Mouse (Mus musculus) liver, embryonic 14.5 days (tissue): ENCODE measurements around the gene Bcl9l. TPM values are rescaled to one million over a fixed set of nuclear protein-coding genes. Genes with fewer than 3 reads are reported as not detected.

ENCODE experiments used
- ATAC-seq: fragments of 200-750 bp; cut with Nextera tagmentation; 2 replicates; pipeline ENCODE4 v1.8.0; 2017; ENCODE audit warnings: moderate number of reproducible peaks, mild to moderate bottlenecking, moderate library complexity; ENCODE audit not compliant: insufficient read depth
- DNase-seq, 3 experiments: peaks; one replicate each; pipeline ENCODE4 v3.0.0-alpha.2; 2012 to 2013; ENCODE audit warnings: low read depth in 3 of 3, low spot score in 3 of 3
- H3K27ac ChIP-seq: fragments of 300-500 bp; sonication (generic); 2 replicates; pipeline ENCODE4 v1.5.1; 2014; ENCODE audit warnings: moderate library complexity, mild to moderate bottlenecking, control low read depth, inconsistent platforms
- H3K27me3 ChIP-seq: fragments of 300-500 bp; sonication (generic); 2 replicates; pipeline ENCODE4 v1.6.1; 2014; ENCODE audit warnings: mild to moderate bottlenecking, low read length, moderate library complexity; ENCODE audit not compliant: control insufficient read depth, insufficient read depth
- H3K36me3 ChIP-seq: fragments of 300-500 bp; sonication (generic); replicated peaks from 2 replicates; pipeline ENCODE4 v1.6.1; 2014; ENCODE audit warnings: low read depth; ENCODE audit not compliant: control insufficient read depth, insufficient read depth
- H3K4me1 ChIP-seq, 2 experiments: fragments of 200-500 bp in 1 of 2; fragments of 300-500 bp in 1 of 2; sonication (generic) in 1 of 2; replicated peaks; 2 replicates each; pipeline ENCODE4 v1.6.1; 2012 to 2014; ENCODE audit warnings: antibody characterized with exemption in 1 of 2, inconsistent platforms in 1 of 2, low read length in 1 of 2; ENCODE audit not compliant: control insufficient read depth in 2 of 2, insufficient read depth in 2 of 2
- H3K4me2 ChIP-seq: fragments of 300-500 bp; sonication (generic); 2 replicates; pipeline ENCODE4 v1.6.1; 2014; ENCODE audit warnings: low read depth, mild to moderate bottlenecking, control low read depth, moderate library complexity
- H3K4me3 ChIP-seq, 2 experiments: fragments of 200-500 bp in 1 of 2; fragments of 300-500 bp in 1 of 2; sonication (generic) in 1 of 2; 2 replicates each; pipeline ENCODE4 v1.5.1; 2012 to 2014; ENCODE audit warnings: low read depth in 2 of 2, low read length in 2 of 2, mild to moderate bottlenecking in 2 of 2, control low read depth in 1 of 2, inconsistent platforms in 1 of 2, moderate library complexity in 1 of 2; ENCODE audit not compliant: insufficient read depth in 1 of 2
- H3K9ac ChIP-seq: fragments of 300-500 bp; sonication (generic); replicated peaks from 2 replicates; pipeline ENCODE4 v1.6.1; 2014; ENCODE audit warnings: mild to moderate bottlenecking, control low read depth, moderate library complexity
- H3K9me3 ChIP-seq: fragments of 300-500 bp; sonication (generic); 2 replicates; pipeline ENCODE4 v1.6.1; 2016; ENCODE audit warnings: low read length, mixed read lengths; ENCODE audit not compliant: control insufficient read depth
- CTCF ChIP-seq: IDR thresholded peaks from 2 replicates; pipeline ENCODE4 v1.5.1; 2016; ENCODE audit warnings: antibody characterized with exemption, low read depth, control low read depth
- EP300 ChIP-seq: IDR thresholded peaks from 2 replicates; pipeline ENCODE4 v1.6.1; 2016; ENCODE audit warnings: antibody characterized with exemption, low read depth
- WGBS: fragments of 180-500 bp; shearing (Covaris S2); extraction: QIAGEN DNeasy Blood & Tissue Kit; methylation state at CpG from one replicate; pipeline ENCODE4 v1.1.7; 2014; ENCODE audit not compliant: insufficient replicate concordance; 5-methylcytosine and 5-hydroxymethylcytosine counted together
- polyA plus RNA-seq, 2 experiments: library from polyadenylated mRNA; depleted of rRNA in 1 of 2; stranded (reverse) in 1 of 2; unstranded in 1 of 2; fragments of >200 nt; fragmentation: Nextera tagmentation in 1 of 2; extraction: Ambion mirVana in 1 of 2; gene quantifications; 2 replicates each; pipeline versions ENCODE4 v1.2.1 to v1.2.3; 2012 to 2014

Gene Bcl9l
- polyA plus RNA-seq, 2 experiments, result 1.5 to 1.6 TPM

DNA sequence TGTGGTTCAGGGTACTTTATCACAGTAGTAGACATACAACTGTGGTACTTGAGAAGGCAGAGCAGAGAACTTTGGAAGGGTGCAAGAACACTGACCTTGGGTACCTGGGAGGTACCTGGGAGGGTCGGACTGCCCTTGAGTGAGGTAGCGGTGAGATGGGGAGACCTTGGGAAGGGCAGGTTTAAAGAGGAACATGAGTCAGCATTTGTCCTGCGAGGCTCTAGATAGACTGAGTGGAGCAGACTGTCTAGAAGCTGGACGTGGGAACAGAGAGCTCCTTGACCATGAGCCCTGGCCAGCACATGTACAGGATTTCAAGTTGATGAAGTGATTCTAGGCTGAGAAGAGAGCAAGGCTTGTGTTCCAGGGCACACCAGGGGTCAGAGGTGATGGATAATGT, 59.7 kb downstream of the Bcl9l start:
- 26% methylated on average over 4 of the region's 4 CpGs for WGBS
- H3K27ac ChIP-seq, result no peak overlapping the region

DNA sequence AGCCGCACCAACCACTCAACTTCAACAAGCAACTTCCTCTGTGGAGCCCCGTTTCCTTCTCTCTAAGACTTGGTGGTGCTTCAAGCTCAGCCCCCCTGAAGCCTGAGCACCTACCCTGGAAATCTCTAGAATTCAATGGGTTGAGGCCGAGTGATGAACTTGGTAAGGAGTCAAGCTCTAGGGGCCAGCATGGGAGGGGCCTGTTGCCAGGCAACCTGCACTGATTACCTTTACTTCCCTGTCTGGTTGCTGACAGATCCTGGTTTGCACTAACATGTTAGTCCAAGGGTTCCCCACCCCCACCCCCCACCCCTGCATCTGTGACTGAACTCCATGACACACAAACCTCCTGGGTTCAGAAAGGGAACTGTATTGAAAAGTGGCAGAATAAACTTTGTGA, 62.4 kb downstream of the Bcl9l start:
- 29% methylated on average over 3 of the region's 3 CpGs for WGBS
- H3K9ac ChIP-seq, result no peak overlapping the region
- H3K27ac ChIP-seq, result no peak overlapping the region
- ATAC-seq, result no peak
- no peaks in the 10 kb centered on the region for H3K36me3 ChIP-seq
- H3K9me3 ChIP-seq, result no peaks in the 10 kb centered on the region
- TF ChIP-seq EP300 (no peak), CTCF (no peak)
- no peaks in the 10 kb centered on the region for H3K27me3 ChIP-seq
- DNase-seq, result no peak
- no peak overlapping the region for H3K4me3 ChIP-seq
- 0 out of 4 replicates have a peak, but pooled peaks cover 0 to 3% of the 10 kb centered on the region in 2 experiments for H3K4me1 ChIP-seq
- H3K4me2 ChIP-seq, result no peak overlapping the region

More for the DNA sequence above, 59.7 kb downstream of the Bcl9l start:
- no peak overlapping the region for H3K4me3 ChIP-seq
- no peaks in the 10 kb centered on the region for H3K27me3 ChIP-seq
- no peak overlapping the region for H3K4me2 ChIP-seq
- H3K4me1 ChIP-seq, result peaks cover 0 to 11% of the 10 kb centered on the region in 2 experiments; a peak in 1 of 4 replicates
- DNase-seq (no peak), ATAC-seq (no peak)
- no peaks in the 10 kb centered on the region for H3K9me3 ChIP-seq
- no peak overlapping the region for H3K9ac ChIP-seq
- TF ChIP-seq CTCF (no peak), EP300 (no peak)
- no peaks in the 10 kb centered on the region for H3K36me3 ChIP-seq

DNA sequence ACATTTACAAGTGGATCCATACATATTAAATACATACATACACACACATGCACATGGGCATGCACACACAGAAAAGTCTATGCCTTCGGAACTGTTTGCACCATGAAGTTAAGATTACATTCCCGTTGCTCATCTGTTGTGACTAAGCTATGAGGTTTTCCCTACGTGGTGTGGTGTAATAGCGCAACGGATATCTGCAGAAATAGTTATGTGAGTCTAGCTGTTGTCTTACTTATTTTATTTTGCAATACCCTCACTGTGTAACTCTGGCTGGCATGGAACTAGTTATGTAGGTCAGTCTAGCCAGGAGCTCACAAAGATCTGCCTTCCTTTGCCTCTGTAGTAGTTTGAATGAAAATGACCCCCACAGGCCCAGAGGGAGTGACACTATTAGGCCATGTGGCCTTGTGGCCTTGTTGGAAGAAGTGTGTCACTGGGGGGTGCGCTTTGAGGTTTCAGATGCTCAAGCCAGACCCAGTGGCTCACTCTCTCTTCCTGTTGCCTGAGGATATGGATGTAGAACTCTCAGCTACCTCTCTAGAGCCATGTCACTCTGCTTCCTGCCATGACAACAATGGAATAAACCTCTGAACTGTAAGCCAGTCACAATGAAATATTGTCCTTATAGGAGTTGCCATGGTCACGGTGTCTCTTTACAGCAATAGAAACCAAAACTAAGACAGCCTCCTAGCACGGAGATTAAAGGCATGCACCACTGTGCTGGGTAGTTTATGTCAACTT, 66.0 kb downstream of the Bcl9l start:
- WGBS, result 81% methylated on average over 8 of the region's 8 CpGs

DNA sequence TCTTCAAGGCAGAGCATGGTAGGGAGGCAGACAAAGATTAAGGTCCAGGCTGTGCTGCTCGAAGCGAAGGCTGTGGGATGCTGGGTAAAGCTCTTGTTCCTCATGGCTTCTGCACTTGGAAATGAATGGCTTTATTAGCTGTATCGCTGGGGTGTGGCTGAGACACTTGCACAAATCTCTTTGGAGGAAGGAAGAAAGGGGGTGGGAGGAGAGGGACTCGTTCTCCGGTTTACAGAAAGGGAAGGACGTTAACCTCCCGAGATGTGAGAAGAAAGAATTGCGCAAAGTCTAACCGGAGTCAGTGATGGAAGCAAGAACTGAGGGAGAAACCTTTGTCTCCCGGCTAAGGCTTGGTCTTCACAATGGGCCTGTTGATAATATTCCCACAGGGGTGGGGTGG, 68.5 kb downstream of the Bcl9l start:
- no peak for ATAC-seq
- H3K27me3 ChIP-seq, result no peaks in the 10 kb centered on the region
- H3K4me2 ChIP-seq, result no peak overlapping the region
- DNase-seq, result no peak
- H3K9me3 ChIP-seq, result no peaks in the 10 kb centered on the region
- H3K27ac ChIP-seq, result no peak overlapping the region
- WGBS, result 41% methylated on average over 10 of the region's 10 CpGs
- H3K4me1 ChIP-seq, result peaks cover 0 to 2% of the 10 kb centered on the region in 2 experiments; a peak in 1 of 4 replicates
- no peak for TF ChIP-seq CTCF
- TF ChIP-seq EP300, result no peak
- no peaks in the 10 kb centered on the region for H3K36me3 ChIP-seq
- H3K9ac ChIP-seq, result no peak overlapping the region
- H3K4me3 ChIP-seq, result no peak overlapping the region

More for the DNA sequence above, 66.0 kb downstream of the Bcl9l start:
- no peaks in the 10 kb centered on the region for H3K27me3 ChIP-seq
- H3K27ac ChIP-seq, result no peak overlapping the region
- no peak overlapping the region for H3K4me3 ChIP-seq
- peaks cover 0 to 2% of the 10 kb centered on the region in 2 experiments; a peak in 1 of 4 replicates for H3K4me1 ChIP-seq
- no peak overlapping the region for H3K4me2 ChIP-seq
- TF ChIP-seq CTCF (no peak), EP300 (no peak)
- no peak overlapping the region for H3K9ac ChIP-seq
- no peaks in the 10 kb centered on the region for H3K9me3 ChIP-seq
- DNase-seq (no peak), ATAC-seq (no peak)
- no peaks in the 10 kb centered on the region for H3K36me3 ChIP-seq

GRCm38 (mm10) chr9:44552161-44552560, 69.5 kb downstream of the Bcl9l start:
- no peaks in the 10 kb centered on the region for H3K36me3 ChIP-seq
- no peak overlapping the region for H3K9ac ChIP-seq
- DNase-seq (no peak), ATAC-seq (no peak)
- H3K9me3 ChIP-seq, result no peaks in the 10 kb centered on the region
- no peak overlapping the region for H3K4me3 ChIP-seq
- no peak overlapping the region for H3K4me2 ChIP-seq
- TF ChIP-seq CTCF, result no peak
- TF ChIP-seq EP300, result no peak
- WGBS, result 65% methylated on average over 8 of the region's 8 CpGs
- peaks cover 0 to 2% of the 10 kb centered on the region in 2 experiments; a peak in 1 of 4 replicates for H3K4me1 ChIP-seq
- no peaks in the 10 kb centered on the region for H3K27me3 ChIP-seq
- H3K27ac ChIP-seq, result no peak overlapping the region

Other genes with a start within 250 kb of the Bcl9l start
- 3.4 and 3.9 TPM in 2 replicates for gene Cbl, start 248.8 kb upstream of the Bcl9l start, polyA plus RNA-seq (2012; rRNA removed)
- gene Cbl, start 248.8 kb upstream of the Bcl9l start, polyA plus RNA-seq (2014; fragmentation: Nextera tagmentation; extraction: Ambion mirVana), result 3.7 and 5.1 TPM in 2 replicates
- gene Ccdc153, start 242.1 kb upstream of the Bcl9l start, polyA plus RNA-seq (2012; rRNA removed), result not detected in 2 replicates
- not detected in 2 replicates for gene Ccdc153, start 242.1 kb upstream of the Bcl9l start, polyA plus RNA-seq (2014; fragmentation: Nextera tagmentation; extraction: Ambion mirVana)
- 0.02 and 0.05 TPM in 2 replicates for gene Pdzd3, start 231.4 kb upstream of the Bcl9l start, polyA plus RNA-seq (2012; rRNA removed)
- gene Pdzd3, start 231.4 kb upstream of the Bcl9l start, polyA plus RNA-seq (2014; fragmentation: Nextera tagmentation; extraction: Ambion mirVana), result 0.08 TPM in 1 of 2 replicates, not detected in the other
- 1.5 TPM in 2 replicates for gene Nlrx1, start 214.2 kb upstream of the Bcl9l start, polyA plus RNA-seq (2012; rRNA removed)
- 2.7 and 3.4 TPM in 2 replicates for gene Nlrx1, start 214.2 kb upstream of the Bcl9l start, polyA plus RNA-seq (2014; fragmentation: Nextera tagmentation; extraction: Ambion mirVana)
- 35.6 and 41.6 TPM in 2 replicates for gene Abcg4, start 194.2 kb upstream of the Bcl9l start, polyA plus RNA-seq (2012; rRNA removed)
- 10.6 and 11.1 TPM in 2 replicates for gene Abcg4, start 194.2 kb upstream of the Bcl9l start, polyA plus RNA-seq (2014; fragmentation: Nextera tagmentation; extraction: Ambion mirVana)
- 11.8 and 13.8 TPM in 2 replicates for gene Hinfp, start 177.2 kb upstream of the Bcl9l start, polyA plus RNA-seq (2012; rRNA removed)
- gene Hinfp, start 177.2 kb upstream of the Bcl9l start, polyA plus RNA-seq (2014; fragmentation: Nextera tagmentation; extraction: Ambion mirVana), result 8.0 and 8.3 TPM in 2 replicates
- 13.0 and 17.3 TPM in 2 replicates for gene C2cd2l, start 162.5 kb upstream of the Bcl9l start, polyA plus RNA-seq (2012; rRNA removed)
- 7.4 and 8.9 TPM in 2 replicates for gene C2cd2l, start 162.5 kb upstream of the Bcl9l start, polyA plus RNA-seq (2014; fragmentation: Nextera tagmentation; extraction: Ambion mirVana)
- gene Dpagt1, start 156.8 kb upstream of the Bcl9l start, polyA plus RNA-seq (2012; rRNA removed), result 16.4 and 19.5 TPM in 2 replicates
- 18.8 and 20.2 TPM in 2 replicates for gene Dpagt1, start 156.8 kb upstream of the Bcl9l start, polyA plus RNA-seq (2014; fragmentation: Nextera tagmentation; extraction: Ambion mirVana)
- 177 and 217 TPM in 2 replicates for gene H2afx, start 148.1 kb upstream of the Bcl9l start, polyA plus RNA-seq (2012; rRNA removed)
- 168 and 190 TPM in 2 replicates for gene H2afx, start 148.1 kb upstream of the Bcl9l start, polyA plus RNA-seq (2014; fragmentation: Nextera tagmentation; extraction: Ambion mirVana)
- gene Hmbs, start 138.6 kb upstream of the Bcl9l start, polyA plus RNA-seq (2012; rRNA removed), result 837 and 876 TPM in 2 replicates
- gene Hmbs, start 138.6 kb upstream of the Bcl9l start, polyA plus RNA-seq (2014; fragmentation: Nextera tagmentation; extraction: Ambion mirVana), result 1,376 and 1,452 TPM in 2 replicates
- 9.4 and 9.7 TPM in 2 replicates for gene Vps11, start 121.2 kb upstream of the Bcl9l start, polyA plus RNA-seq (2012; rRNA removed)
- 11.5 and 12.0 TPM in 2 replicates for gene Vps11, start 121.2 kb upstream of the Bcl9l start, polyA plus RNA-seq (2014; fragmentation: Nextera tagmentation; extraction: Ambion mirVana)
- gene Hyou1, start 103.3 kb upstream of the Bcl9l start, polyA plus RNA-seq (2012; rRNA removed), result 12.5 and 16.5 TPM in 2 replicates
- gene Hyou1, start 103.3 kb upstream of the Bcl9l start, polyA plus RNA-seq (2014; fragmentation: Nextera tagmentation; extraction: Ambion mirVana), result 12.5 and 12.8 TPM in 2 replicates
- 15.9 and 16.7 TPM in 2 replicates for gene Slc37a4, start 86.0 kb upstream of the Bcl9l start, polyA plus RNA-seq (2012; rRNA removed)
- gene Slc37a4, start 86.0 kb upstream of the Bcl9l start, polyA plus RNA-seq (2014; fragmentation: Nextera tagmentation; extraction: Ambion mirVana), result 26.6 and 29.7 TPM in 2 replicates
- 350 and 717 TPM in 2 replicates for gene Rps25, start 75.7 kb upstream of the Bcl9l start, polyA plus RNA-seq (2012; rRNA removed)
- gene Rps25, start 75.7 kb upstream of the Bcl9l start, polyA plus RNA-seq (2014; fragmentation: Nextera tagmentation; extraction: Ambion mirVana), result 1,544 and 1,614 TPM in 2 replicates
- gene Trappc4, start 75.2 kb upstream of the Bcl9l start, polyA plus RNA-seq (2012; rRNA removed), result 24.2 and 26.6 TPM in 2 replicates
- 44.4 and 52.9 TPM in 2 replicates for gene Trappc4, start 75.2 kb upstream of the Bcl9l start, polyA plus RNA-seq (2014; fragmentation: Nextera tagmentation; extraction: Ambion mirVana)
- 15.3 and 16.3 TPM in 2 replicates for gene Ccdc84, start 64.3 kb upstream of the Bcl9l start, polyA plus RNA-seq (2012; rRNA removed)
- 10.0 TPM in 2 replicates for gene Ccdc84, start 64.3 kb upstream of the Bcl9l start, polyA plus RNA-seq (2014; fragmentation: Nextera tagmentation; extraction: Ambion mirVana)
- not detected in 2 replicates for gene Foxr1, start 41.7 kb upstream of the Bcl9l start, polyA plus RNA-seq (2012; rRNA removed)
- gene Foxr1, start 41.7 kb upstream of the Bcl9l start, polyA plus RNA-seq (2014; fragmentation: Nextera tagmentation; extraction: Ambion mirVana), result not detected in 2 replicates
- gene Upk2, start 27.8 kb upstream of the Bcl9l start, polyA plus RNA-seq (2012; rRNA removed), result 0.04 TPM in 1 of 2 replicates, not detected in the other
- gene Upk2, start 27.8 kb upstream of the Bcl9l start, polyA plus RNA-seq (2014; fragmentation: Nextera tagmentation; extraction: Ambion mirVana), result not detected in 2 replicates
- 0.03 TPM in 2 replicates for gene Cxcr5, start 79.1 kb downstream of the Bcl9l start, polyA plus RNA-seq (2012; rRNA removed)
- not detected in 2 replicates for gene Cxcr5, start 79.1 kb downstream of the Bcl9l start, polyA plus RNA-seq (2014; fragmentation: Nextera tagmentation; extraction: Ambion mirVana)
- 6.4 and 9.4 TPM in 2 replicates for gene Ddx6, start 122.1 kb downstream of the Bcl9l start, polyA plus RNA-seq (2012; rRNA removed)
- gene Ddx6, start 122.1 kb downstream of the Bcl9l start, polyA plus RNA-seq (2014; fragmentation: Nextera tagmentation; extraction: Ambion mirVana), result 4.4 and 4.9 TPM in 2 replicates
- not detected in 2 replicates for gene Treh, start 190.4 kb downstream of the Bcl9l start, polyA plus RNA-seq (2012; rRNA removed)
- not detected in 2 replicates for gene Treh, start 190.4 kb downstream of the Bcl9l start, polyA plus RNA-seq (2014; fragmentation: Nextera tagmentation; extraction: Ambion mirVana)